Mouse (Mus musculus) CH12.LX (cell line): ENCODE measurements around the gene Ttll6. TPM values are rescaled to one million over a fixed set of nuclear protein-coding genes. Genes with fewer than 3 reads are reported as not detected.
A peak's percentile ranks its signal among the peaks of the same experiment; 100 is the strongest.

Experiments
- DNase-seq: peaks from one replicate; pipeline ENCODE4 v3.0.0-alpha.2; 2013; ENCODE audit errors: extremely low read depth
- H3K27ac ChIP-seq: 2 replicates; pipeline ENCODE4 v1.5.1; 2012; ENCODE audit warnings: low read depth, mild to moderate bottlenecking, control low read depth, moderate library complexity; ENCODE audit not compliant: insufficient read depth
- H3K27me3 ChIP-seq: replicated peaks from 2 replicates; pipeline ENCODE3; 2012; ENCODE audit warnings: inconsistent platforms
- H3K36me3 ChIP-seq, 2 experiments: replicated peaks in 1 of 2; 2 replicates each; pipeline versions ENCODE3 to v1.6.1; 2012; ENCODE audit warnings: inconsistent platforms in 1 of 2, low read length in 1 of 2, mild to moderate bottlenecking in 1 of 2, mixed read lengths in 1 of 2, moderate library complexity in 1 of 2; ENCODE audit not compliant: control insufficient read depth in 1 of 2, insufficient read depth in 1 of 2
- H3K4me1 ChIP-seq, 2 experiments: 2 replicates each; pipeline ENCODE4 v1.6.1; 2012; ENCODE audit warnings: inconsistent platforms in 1 of 2, moderate library complexity in 1 of 2; ENCODE audit not compliant: insufficient read depth in 2 of 2, control insufficient read depth in 1 of 2
- H3K4me2 ChIP-seq: 2 replicates; pipeline ENCODE4 v1.6.1; 2012; ENCODE audit warnings: low read depth, mild to moderate bottlenecking, control low read depth; ENCODE audit not compliant: poor library complexity, insufficient read depth, severe bottlenecking
- H3K4me3 ChIP-seq, 3 experiments: fragments of 150-350 bp in 1 of 3; sonication (generic) in 1 of 3; replicated peaks in 1 of 3; 2 replicates each; pipeline versions ENCODE3 to v1.5.1; 2011 to 2012; ENCODE audit warnings: low read depth in 2 of 3, low read length in 2 of 3, mild to moderate bottlenecking in 2 of 3, moderate library complexity in 2 of 3, control low read depth in 1 of 3, improper control_type of control experiment in 1 of 3, inconsistent platforms in 1 of 3, mixed read lengths in 1 of 3; ENCODE audit not compliant: poor library complexity in 1 of 3
- H3K79me2 ChIP-seq: replicated peaks from 2 replicates; pipeline ENCODE4 v1.6.1; 2012; ENCODE audit warnings: mild to moderate bottlenecking, moderate library complexity; ENCODE audit not compliant: control insufficient read depth, poor library complexity, insufficient read depth, severe bottlenecking; ENCODE audit errors: extremely low read depth
- H3K9ac ChIP-seq: 2 replicates; pipeline ENCODE4 v1.6.1; 2012; ENCODE audit warnings: low read depth, mild to moderate bottlenecking, control low read depth, moderate library complexity; ENCODE audit not compliant: insufficient read depth
- H3K9me3 ChIP-seq: replicated peaks from 2 replicates; pipeline ENCODE3; 2012; ENCODE audit warnings: low read length, inconsistent platforms, mixed read lengths
- BHLHE40 ChIP-seq: IDR thresholded peaks from 2 replicates; pipeline ENCODE4 v1.6.1; 2011; ENCODE audit warnings: mild to moderate bottlenecking, low read depth, low read length, improper control_type of control experiment
- CHD1 ChIP-seq: IDR thresholded peaks from 2 replicates; pipeline ENCODE4 v1.6.1; 2012; ENCODE audit warnings: low read depth, low read length, improper control_type of control experiment, inconsistent platforms
- CHD2 ChIP-seq: IDR thresholded peaks from 2 replicates; pipeline ENCODE4 v1.6.1; 2011; ENCODE audit warnings: low read length, improper control_type of control experiment
- CTCF ChIP-seq, 2 experiments: IDR thresholded peaks in 1 of 2; conservative IDR thresholded peaks in 1 of 2; 2 replicates each; pipeline ENCODE4 v1.5.1; 2011 to 2012; ENCODE audit warnings: low read depth in 2 of 2, low read length in 2 of 2, improper control_type of control experiment in 1 of 2, inconsistent platforms in 1 of 2, mild to moderate bottlenecking in 1 of 2, moderate library complexity in 1 of 2
- E2F4 ChIP-seq: IDR thresholded peaks from 2 replicates; pipeline ENCODE4 v1.6.1; 2011; ENCODE audit warnings: low read depth, low read length, improper control_type of control experiment; ENCODE audit not compliant: insufficient replicate concordance
- ELF1 ChIP-seq: IDR thresholded peaks from 2 replicates; pipeline ENCODE4 v1.6.1; 2014; ENCODE audit warnings: low read depth, mild to moderate bottlenecking, inconsistent platforms, low read length, improper control_type of control experiment
- EP300 ChIP-seq: IDR thresholded peaks from 2 replicates; pipeline ENCODE4 v1.6.1; 2011; ENCODE audit warnings: low read length, improper control_type of control experiment
- ETS1 ChIP-seq: conservative IDR thresholded peaks from 2 replicates; pipeline ENCODE4 v1.6.1; 2012; ENCODE audit warnings: low read depth, mild to moderate bottlenecking, inconsistent platforms, low read length, improper control_type of control experiment, moderate library complexity
- GABPA ChIP-seq: IDR thresholded peaks from 2 replicates; pipeline ENCODE4 v1.6.1; 2012; ENCODE audit warnings: low read depth, low read length, improper control_type of control experiment, inconsistent platforms; ENCODE audit not compliant: insufficient replicate concordance
- HCFC1 ChIP-seq: IDR thresholded peaks from 2 replicates; pipeline ENCODE4 v1.6.1; 2012; ENCODE audit warnings: low read depth, mild to moderate bottlenecking, inconsistent platforms, low read length, improper control_type of control experiment
- IRF4 ChIP-seq: IDR thresholded peaks from 2 replicates; pipeline ENCODE4 v1.6.1; 2014; ENCODE audit warnings: low read depth, mild to moderate bottlenecking, inconsistent platforms, low read length, improper control_type of control experiment
- JUN ChIP-seq: IDR thresholded peaks from 2 replicates; pipeline ENCODE4 v1.6.1; 2011; ENCODE audit warnings: low read depth, mild to moderate bottlenecking, low read length, improper control_type of control experiment, moderate library complexity; ENCODE audit not compliant: insufficient read depth
- JUND ChIP-seq: conservative IDR thresholded peaks from 2 replicates; pipeline ENCODE4 v1.6.1; 2011; ENCODE audit warnings: low read depth, low read length, improper control_type of control experiment
- KAT2A ChIP-seq: IDR thresholded peaks from 2 replicates; pipeline ENCODE4 v1.6.1; 2012; ENCODE audit warnings: low read length, improper control_type of control experiment, inconsistent platforms; ENCODE audit not compliant: insufficient replicate concordance
- MAFK ChIP-seq: IDR thresholded peaks from 2 replicates; pipeline ENCODE4 v1.6.1; 2011; ENCODE audit warnings: low read length, improper control_type of control experiment; ENCODE audit not compliant: insufficient replicate concordance
- MAX ChIP-seq: IDR thresholded peaks from 2 replicates; pipeline ENCODE4 v1.6.1; 2011; ENCODE audit warnings: low read length, improper control_type of control experiment
- MAZ ChIP-seq: IDR thresholded peaks from 2 replicates; pipeline ENCODE4 v1.6.1; 2012; ENCODE audit warnings: low read depth, mild to moderate bottlenecking, inconsistent platforms, low read length, improper control_type of control experiment, moderate library complexity
- MEF2A ChIP-seq: IDR thresholded peaks from 2 replicates; pipeline ENCODE4 v1.6.1; 2014; ENCODE audit warnings: low read depth, mild to moderate bottlenecking, inconsistent platforms, low read length, improper control_type of control experiment, borderline replicate concordance
- MXI1 ChIP-seq: IDR thresholded peaks from 2 replicates; pipeline ENCODE4 v1.6.1; 2011; ENCODE audit warnings: mild to moderate bottlenecking, low read depth, low read length, improper control_type of control experiment
- MYC ChIP-seq: IDR thresholded peaks from 2 replicates; pipeline ENCODE4 v1.6.1; 2011; ENCODE audit warnings: low read depth, mild to moderate bottlenecking, improper control_type of control experiment, low read length
- NELFE ChIP-seq: IDR thresholded peaks from 2 replicates; pipeline ENCODE4 v1.6.1; 2011; ENCODE audit warnings: low read depth, low read length, improper control_type of control experiment
- NRF1 ChIP-seq: IDR thresholded peaks from 2 replicates; pipeline ENCODE4 v1.6.1; 2014; ENCODE audit warnings: low read depth, mild to moderate bottlenecking, inconsistent platforms, low read length, improper control_type of control experiment, moderate library complexity
- PAX5 ChIP-seq: IDR thresholded peaks from 2 replicates; pipeline ENCODE4 v1.6.1; 2012; ENCODE audit warnings: low read length, inconsistent platforms, mixed read lengths
- POLR2A ChIP-seq: IDR thresholded peaks from 2 replicates; pipeline ENCODE4 v1.6.1; 2011; ENCODE audit warnings: low read depth, mild to moderate bottlenecking, improper control_type of control experiment, low read length
- POLR2AphosphoS2 ChIP-seq: IDR thresholded peaks from 2 replicates; pipeline ENCODE4 v1.6.1; 2011; ENCODE audit warnings: low read depth, low read length, improper control_type of control experiment
- RAD21 ChIP-seq: IDR thresholded peaks from 2 replicates; pipeline ENCODE4 v1.6.1; 2011; ENCODE audit warnings: low read depth, mild to moderate bottlenecking, low read length, improper control_type of control experiment, moderate library complexity
- RCOR1 ChIP-seq: conservative IDR thresholded peaks from 2 replicates; pipeline ENCODE4 v1.6.1; 2012; ENCODE audit warnings: low read depth, mild to moderate bottlenecking, inconsistent platforms, low read length, improper control_type of control experiment
- SIN3A ChIP-seq: IDR thresholded peaks from 2 replicates; pipeline ENCODE4 v1.6.1; 2012; ENCODE audit warnings: low read length, improper control_type of control experiment, inconsistent platforms
- SMC3 ChIP-seq: IDR thresholded peaks from 2 replicates; pipeline ENCODE4 v1.6.1; 2011; ENCODE audit warnings: low read depth, low read length, improper control_type of control experiment
- TBP ChIP-seq: conservative IDR thresholded peaks from 2 replicates; pipeline ENCODE4 v1.6.1; 2011; ENCODE audit warnings: low read depth, low read length, improper control_type of control experiment
- TCF12 ChIP-seq: IDR thresholded peaks from 2 replicates; pipeline ENCODE4 v1.6.1; 2014; ENCODE audit warnings: low read depth, mild to moderate bottlenecking, inconsistent platforms, low read length, improper control_type of control experiment
- UBTF ChIP-seq: IDR thresholded peaks from 2 replicates; pipeline ENCODE4 v1.6.1; 2012; ENCODE audit warnings: low read depth, mild to moderate bottlenecking, inconsistent platforms, low read length, improper control_type of control experiment, moderate library complexity
- USF1 ChIP-seq: IDR thresholded peaks from 2 replicates; pipeline ENCODE4 v1.6.1; 2014; ENCODE audit warnings: low read depth, mild to moderate bottlenecking, inconsistent platforms, low read length, improper control_type of control experiment
- USF2 ChIP-seq: conservative IDR thresholded peaks from 2 replicates; pipeline ENCODE4 v1.6.1; 2011; ENCODE audit warnings: low read depth, low read length, improper control_type of control experiment
- ZC3H11A ChIP-seq: IDR thresholded peaks from 2 replicates; pipeline ENCODE4 v1.6.1; 2012; ENCODE audit warnings: low read depth, mild to moderate bottlenecking, inconsistent platforms, low read length, improper control_type of control experiment
- ZKSCAN1 ChIP-seq: IDR thresholded peaks from 2 replicates; pipeline ENCODE4 v1.6.1; 2012; ENCODE audit warnings: low read depth, inconsistent platforms, low read length, improper control_type of control experiment, borderline replicate concordance
- ZMIZ1 ChIP-seq: IDR thresholded peaks from 2 replicates; pipeline ENCODE4 v1.6.1; 2012; ENCODE audit warnings: low read depth, mild to moderate bottlenecking, inconsistent platforms, low read length, improper control_type of control experiment
- ZNF384 ChIP-seq: IDR thresholded peaks from 2 replicates; pipeline ENCODE4 v1.6.1; 2012; ENCODE audit warnings: low read depth, low read length, improper control_type of control experiment, inconsistent platforms
- dilution Hi-C: fragments of 300-500 bp; cut with MboI; formaldehyde crosslinking; loops from 2 replicates; pipeline ENCODE4 v1.14.3; 2020; ENCODE audit warnings: low sequenced_read_pairs; ENCODE audit not compliant: extremely low pct_unique_long_range_greater_than_20kb, extremely low pct_ligation_motif_present
- in situ Hi-C: fragments of 300-500 bp; cut with MboI; formaldehyde crosslinking; loops from 3 replicates; pipeline ENCODE4 v1.14.3; 2019; ENCODE audit warnings: low sequenced_read_pairs, low pct_ligation_motif_present, low pct_unique_long_range_greater_than_20kb, mixed read lengths
- polyA plus RNA-seq: library from polyadenylated mRNA; unstranded; fragments of >175 nt; gene quantifications from 2 replicates; pipeline ENCODE4 v1.2.1, GENCODE M21; 2012; ENCODE audit warnings: low read depth; ENCODE audit not compliant: insufficient read length
- total RNA-seq, 2 experiments: library from RNA; depleted of rRNA; stranded (reverse); fragments of 300-350 nt in 1 of 2; fragments of >200 nt in 1 of 2; gene quantifications; 2 replicates each; pipeline ENCODE4 v1.2.3; 2012 to 2014

The Ttll6 gene
- total and polyA plus RNA-seq, 3 experiments = 0.09 TPM; not detected in 2

- Histone ChIP-seq H3K79me2 (no peaks in the 10 kb centered on the region), H3K27ac (no peak overlapping the region), H3K36me3 (no peaks in the 10 kb centered on the region), H3K4me3 (no peak overlapping the region), H3K9me3 (peaks cover 4% of the 10 kb centered on the region), H3K27me3 (peaks cover 68% of the 10 kb centered on the region), H3K4me1 (peaks cover 0 to 10% of the 10 kb centered on the region in 2 experiments; a peak in 2 of 4 replicates), H3K9ac (no peak overlapping the region), H3K4me2 (peak overlapping the region; percentile 48)
- dilution Hi-C loops (no loop called here), in situ Hi-C loops (loop anchor here (5.0 kb wide), 1 partner anchor 52 kb away; no protein-coding TSS in a partner anchor)
- TF ChIP-seq CTCF (conservative IDR thresholded peaks at IDR 0.05 in 1 of 2, IDR thresholded peaks at IDR 0.05 in 1 of 2; ENCODE audit: low read depth in 2 of 2, low read length in 2 of 2) (peak; percentile 46 to 98; a peak in 3 of 4 replicates), ELF1 (peak; percentile 67), SIN3A (0 out of 2 replicates have a peak, but pooled peaks have one; percentile 42), NELFE (peak; percentile 67; the same call in 1 of the 2 replicates), ZC3H11A (peak; percentile 98), IRF4 (peak; percentile 74; the same call in 1 of the 2 replicates), JUN (no peak), ETS1 (no peak), UBTF (no peak), NRF1 (no peak), MXI1 (no peak), MAZ (no peak), PAX5 (no peak), USF2 (no peak), POLR2A (no peak), SMC3 (peak; percentile 100), MEF2A (peak; percentile 50; the same call in 1 of the 2 replicates), CHD1 (no peak), USF1 (no peak), POLR2AphosphoS2 (no peak), MAFK (no peak), ZNF384 (no peak), JUND (no peak), HCFC1 (no peak; the same call in 1 of the 2 replicates), MYC (no peak), CHD2 (no peak), KAT2A (no peak), TCF12 (no peak), RAD21 (peak; percentile 96), BHLHE40 (peak; percentile 35; the same call in 1 of the 2 replicates), TBP (no peak), MAX (0 out of 2 replicates have a peak, but pooled peaks have one; percentile 61), ZKSCAN1 (no peak), E2F4 (no peak), RCOR1 (no peak), EP300 (no peak), GABPA (no peak), ZMIZ1 (no peak)
- DNase-seq = peak; percentile 86
These were observed 12.2 kb downstream of the Ttll6 start for GRCm38 (mm10) chr11:96145622-96146270.
